Mouse (Mus musculus) left cerebral cortex, adult 6 months (tissue): ENCODE measurements around the gene Ikzf2. TPM values are rescaled to one million over a fixed set of nuclear protein-coding genes. Genes with fewer than 3 reads are reported as not detected.

Experiments
- long read RNA-seq, 2 experiments: library from polyadenylated mRNA; unstranded; transcript quantifications; one replicate each; pipeline ENCODE4 v2.0.0; 2019 to 2020
- polyA plus RNA-seq: library from polyadenylated mRNA; unstranded; fragments of <200 nt; fragmentation: Nextera tagmentation; gene quantifications from 2 replicates; pipeline ENCODE4 v1.2.3, GENCODE M21; 2021

Ikzf2 gene
- polyA plus RNA-seq = 0.46 and 0.98 TPM in 2 replicates
- long read RNA-seq, experiment 1, partial matches to known transcripts = 0 of 2 reads
- long read RNA-seq, experiment 1, other reads (novel, unspliced or antisense) = 2 of 2 reads
- long read RNA-seq, experiment 2, partial matches to known transcripts = 0 of 3 reads
- long read RNA-seq, experiment 2, other reads (novel, unspliced or antisense) = 3 of 3 reads

DNA sequence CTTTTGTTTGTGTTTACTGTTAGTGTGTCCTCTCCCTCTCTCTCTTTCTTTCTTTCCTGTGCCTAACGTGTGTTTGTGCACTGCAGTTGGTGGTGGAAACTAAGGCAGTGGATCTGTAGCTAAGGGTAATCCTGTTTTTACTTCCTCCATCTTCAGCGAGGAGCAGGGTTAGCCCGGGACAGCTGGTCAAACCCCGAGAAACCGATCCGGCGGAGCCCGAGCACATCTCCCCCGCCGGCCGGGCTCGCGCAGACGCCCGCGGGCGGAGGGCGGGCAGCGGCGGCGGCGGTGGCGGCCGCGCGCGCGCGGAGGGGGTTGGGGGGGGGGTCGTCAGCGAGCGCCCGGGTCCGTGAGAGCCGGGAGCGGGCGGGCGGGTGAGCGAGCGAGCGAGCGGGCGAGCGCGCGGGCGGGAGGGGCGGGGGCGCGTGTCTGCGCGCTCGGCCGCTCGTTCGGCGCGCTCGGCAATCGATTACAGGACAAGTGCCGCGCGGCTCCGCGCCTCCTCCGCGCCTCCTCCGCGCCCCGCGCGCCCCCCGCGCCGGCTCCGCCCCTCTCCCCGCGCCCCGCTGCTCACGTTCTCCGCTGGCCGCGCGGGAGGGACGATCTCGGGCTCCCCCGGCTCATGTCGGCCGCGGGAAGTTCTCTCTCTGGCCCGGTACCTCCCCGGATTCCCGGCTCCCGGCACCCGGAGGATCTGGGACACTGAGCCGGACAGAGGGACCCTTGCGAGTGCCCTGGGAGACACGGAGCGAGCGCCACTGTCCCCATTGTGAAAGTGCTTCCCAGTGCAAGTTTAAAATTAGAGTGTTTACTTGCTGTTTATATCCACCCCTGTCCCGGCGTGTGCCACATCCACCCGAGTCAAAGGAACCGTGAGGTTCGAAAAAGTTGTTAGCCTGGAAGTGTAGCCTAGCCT lies at the start of gene Ikzf2:
Ikzf2 (minus strand) TSS at position 170 of the 916 bp plus-strand sequence.

Other genes with a start within 250 kb of the Ikzf2 start
- 0.56 and 0.87 TPM in 2 replicates for gene Spag16, start 139.7 kb upstream of the Ikzf2 start, polyA plus RNA-seq